In the genomic region with DNA sequence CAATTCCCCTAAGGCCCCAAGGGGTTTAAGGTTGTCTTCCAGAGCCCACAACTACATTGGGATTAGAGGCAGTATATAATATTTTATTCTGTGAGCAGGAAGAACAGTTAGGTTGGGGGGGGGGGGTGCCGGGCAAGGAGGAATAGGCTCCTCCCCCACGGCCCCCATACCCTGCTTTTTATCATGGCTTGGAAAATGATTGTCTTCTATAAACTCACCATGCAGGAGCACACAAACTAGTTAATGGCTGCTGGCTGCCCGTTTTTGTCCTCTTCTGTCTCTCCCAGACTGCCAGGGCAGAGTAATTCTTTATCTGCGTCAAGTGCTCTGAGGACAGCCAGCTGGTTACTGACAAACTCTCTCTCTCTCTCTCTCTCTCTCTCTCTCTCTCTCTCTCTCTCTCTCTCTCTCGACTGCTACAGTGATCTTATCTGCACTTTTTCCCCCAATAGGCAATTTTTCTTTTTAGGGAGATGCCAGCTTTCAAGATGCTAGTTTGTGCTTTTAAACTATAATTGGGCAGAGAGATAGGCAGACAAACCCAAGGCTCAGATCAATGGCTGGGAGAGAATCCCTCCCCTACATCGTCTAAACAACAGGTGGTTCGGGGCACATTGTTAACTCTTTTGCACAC, we compare ENCODE assay signal across 8 mouse cellular contexts. TPM values are rescaled to one million over a fixed set of nuclear protein-coding genes. Genes with fewer than 3 reads are reported as not detected.
DNase-seq lines count a peak whose midpoint lies in the region; ATAC-seq and TF ChIP-seq lines count a peak whose summit lies in the region.

No protein-coding gene starts in this region.

- peak overlapping the region; percentile 90 for H3K4me2 ChIP-seq in neural tube, embryonic 11.5 days (ENCODE audit: low read depth)
- H3K4me2 ChIP-seq in forebrain, embryonic 12.5 days, result peak overlapping the region; percentile 85
- peak overlapping the region; percentile 94 for H3K4me2 ChIP-seq in intestine, postnatal 0 days (replicated peaks; ENCODE audit: low read depth)

- ATAC-seq in neural tube, embryonic 11.5 days (ENCODE audit: insufficient read depth, low FRiP score, low TSS enrichment), result no peak; the same call in 1 of the 2 replicates
- no peak for ATAC-seq in forebrain, embryonic 12.5 days (ENCODE audit: low FRiP score)
- no peak for ATAC-seq in intestine, postnatal 0 days

- intact Hi-C loops in left cerebral cortex, postnatal 4 days (cut with DNase I), result no loop called here

- no peaks in the 10 kb centered on the region for H3K4me1 ChIP-seq in neural tube, embryonic 11.5 days (ENCODE audit: control insufficient read depth, insufficient read depth, low read length)
- H3K4me1 ChIP-seq in forebrain, embryonic 12.5 days, result peaks cover 23% of the 10 kb centered on the region
- no peaks in the 10 kb centered on the region for H3K4me1 ChIP-seq in intestine, postnatal 0 days (replicated peaks; ENCODE audit: control insufficient read depth, insufficient read depth, low read length)
- H3K4me1 ChIP-seq in olfactory bulb, adult 2 months (ENCODE audit: control insufficient read depth, insufficient read depth, low read length), result peaks cover 8% of the 10 kb centered on the region; the same call in 1 of the 2 replicates

- H3K4me3 ChIP-seq in neural tube, embryonic 11.5 days (ENCODE audit: low read depth, low read length), result peak overlapping the region; percentile 77
- peak overlapping the region; percentile 72 for H3K4me3 ChIP-seq in forebrain, embryonic 12.5 days (replicated peaks)
- 0 out of 2 replicates have a peak overlapping the region, but pooled peaks have one; percentile 71 for H3K4me3 ChIP-seq in intestine, postnatal 0 days (ENCODE audit: low read depth, low read length)
- peak overlapping the region; percentile 67 for H3K4me3 ChIP-seq in olfactory bulb, adult 2 months (ENCODE audit: insufficient read depth, low read depth, low read length)

- no peaks in the 10 kb centered on the region for H3K36me3 ChIP-seq in neural tube, embryonic 11.5 days (ENCODE audit: control insufficient read depth, insufficient read depth, low read length)
- H3K36me3 ChIP-seq in forebrain, embryonic 12.5 days (replicated peaks), result no peaks in the 10 kb centered on the region
- H3K36me3 ChIP-seq in intestine, postnatal 0 days (ENCODE audit: control insufficient read depth, insufficient read depth), result no peaks in the 10 kb centered on the region

- DNase-seq in neural tube, embryonic 11.5 days (ENCODE audit: low spot score), result no peak
- DNase-seq in neural tube, embryonic 10.5 days (ENCODE audit: extremely low spot score, low spot score), result no peak
- DNase-seq in gastrocnemius, adult 18-20 months (ENCODE audit: low spot score), result no peak
- DNase-seq in adrenal gland, postnatal 4 days (ENCODE audit: low spot score in 2 of 2), result no peak
- no peak for DNase-seq in left cerebral cortex, postnatal 4 days

- WGBS in neural tube, embryonic 11.5 days, result 13% methylated on average over 7 of the region's 7 CpGs
- WGBS in forebrain, embryonic 12.5 days, result 13% methylated on average over 7 of the region's 7 CpGs
- WGBS in intestine, postnatal 0 days, result 22% methylated on average over 7 of the region's 7 CpGs
- 10% methylated on average over 7 of the region's 7 CpGs for WGBS in olfactory bulb, adult 2 months

- no peaks in the 10 kb centered on the region for H3K9me3 ChIP-seq in neural tube, embryonic 11.5 days (ENCODE audit: control insufficient read depth, low read length)
- no peaks in the 10 kb centered on the region for H3K9me3 ChIP-seq in forebrain, embryonic 12.5 days
- H3K9me3 ChIP-seq in intestine, postnatal 0 days (ENCODE audit: control insufficient read depth), result no peaks in the 10 kb centered on the region

- no peak for TF ChIP-seq CTCF in intestine, postnatal 0 days (IDR thresholded peaks at IDR 0.05; ENCODE audit: low read depth)
- no peak for TF ChIP-seq CTCF in olfactory bulb, adult 2 months (IDR thresholded peaks at IDR 0.05; ENCODE audit: insufficient read depth, low read depth, low read length)

- H3K9ac ChIP-seq in neural tube, embryonic 11.5 days (ENCODE audit: low read length), result 0 out of 2 replicates have a peak overlapping the region, but pooled peaks have one; percentile 85
- peak overlapping the region; percentile 80 for H3K9ac ChIP-seq in forebrain, embryonic 12.5 days
- no peak overlapping the region for H3K9ac ChIP-seq in intestine, postnatal 0 days (ENCODE audit: low read depth, low read length)

- no peaks in the 10 kb centered on the region for H3K27me3 ChIP-seq in neural tube, embryonic 11.5 days (ENCODE audit: control insufficient read depth, insufficient read depth, low read length)
- H3K27me3 ChIP-seq in forebrain, embryonic 12.5 days, result peaks cover 16% of the 10 kb centered on the region
- H3K27me3 ChIP-seq in intestine, postnatal 0 days (replicated peaks; ENCODE audit: control insufficient read depth, insufficient read depth, low read length), result no peaks in the 10 kb centered on the region

- TF ChIP-seq POLR2A in olfactory bulb, adult 2 months (IDR thresholded peaks at IDR 0.05; ENCODE audit: insufficient read depth, low read depth, low read length), result no peak

- H3K27ac ChIP-seq in neural tube, embryonic 11.5 days (ENCODE audit: low read depth, low read length), result no peak overlapping the region
- no peak overlapping the region for H3K27ac ChIP-seq in forebrain, embryonic 12.5 days
- no peak overlapping the region for H3K27ac ChIP-seq in intestine, postnatal 0 days (ENCODE audit: low read depth, low read length)
- no peak overlapping the region for H3K27ac ChIP-seq in olfactory bulb, adult 2 months (ENCODE audit: insufficient read depth, low read depth, low read length)

RNA-seq across cellular contexts. Expression of a gene that starts 1.1 kb away (rescaled TPM):
- 12.2 TPM in 2 replicates for polyA plus RNA-seq in neural tube, embryonic 11.5 days (2014; fragmentation: Nextera tagmentation; extraction: Ambion mirVana)
- 10.9 and 13.1 TPM in 2 replicates for polyA plus RNA-seq in forebrain, embryonic 12.5 days (2016; fragmentation: Nextera tagmentation; extraction: Ambion mirVana)
- 11.8 and 13.4 TPM in 2 replicates for polyA plus RNA-seq in intestine, postnatal 0 days (2015; fragmentation: Nextera tagmentation; extraction: Ambion mirVana)
- not detected in 2 replicates for polyA plus RNA-seq in olfactory bulb, adult 2 months (2012; ENCODE audit: insufficient read depth, insufficient read length, low replicate concordance, missing spikeins)
- total RNA-seq in gastrocnemius, adult 18-20 months (2021), result 10 to 100 TPM in 1 of 2 experiments, 1 to 10 TPM in 1; 9.3 to 10.6 TPM
- total RNA-seq in adrenal gland, postnatal 4 days (2021), result 10 to 100 TPM; 29.7 to 36.3 TPM
- 10 to 100 TPM; 24.3 to 27.2 TPM for total RNA-seq in left cerebral cortex, postnatal 4 days (2021)
